Mouse (Mus musculus) R1 (cell line): Measurements from ENCODE around the gene Fbxl19.
"Not testable (repeated sequence)": the region's sequence is repeated elsewhere in the genome, so short reads cannot be mapped to it uniquely, and the experiment has no call there.

Experiments used
- DNase-seq: peaks from one replicate; pipeline ENCODE4 v3.0.0-alpha.2; 2018; ENCODE audit warnings: low read depth, low spot score

Gene Fbxl19

DNA sequence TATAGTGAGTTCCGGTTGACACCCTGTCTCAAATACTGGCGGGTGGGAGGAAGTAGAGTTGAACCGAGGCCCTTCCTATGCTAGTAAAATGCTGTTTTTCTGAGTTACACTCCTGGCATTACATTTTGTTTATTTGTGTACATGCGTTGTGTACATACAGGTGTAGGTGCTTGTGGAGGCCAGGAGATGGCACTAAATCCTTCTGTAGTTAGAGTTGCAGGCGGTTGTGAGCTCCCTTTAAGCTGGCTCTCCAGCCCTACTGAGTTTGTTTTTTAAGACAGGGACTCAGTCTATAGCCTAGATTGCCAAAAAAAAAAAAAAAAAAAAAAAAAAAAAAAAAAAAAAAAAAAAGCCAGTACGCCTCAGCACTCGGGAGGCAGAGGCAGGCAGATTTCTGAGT, 16.4 kb upstream of the Fbxl19 start:
- DNase-seq = peak; percentile 83

DNA sequence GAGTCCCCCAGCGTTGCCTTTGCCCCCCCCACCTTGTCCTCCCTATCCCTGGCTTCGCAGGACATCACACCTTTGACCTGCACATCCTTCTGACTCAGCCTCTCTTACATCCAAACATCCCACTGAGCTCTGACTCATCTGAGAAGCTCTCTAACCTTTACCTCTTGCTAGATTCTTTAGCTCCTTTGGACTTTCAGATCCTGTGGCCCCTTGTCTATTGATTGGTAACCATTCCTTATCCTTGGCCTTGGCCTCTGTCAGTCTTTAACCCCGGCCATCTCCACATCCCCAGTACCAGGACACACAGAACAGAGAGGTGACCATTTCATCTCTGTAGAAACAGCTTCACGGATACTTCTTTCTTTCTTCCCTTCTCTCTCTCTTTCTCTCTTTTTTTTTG, 14.2 kb upstream of the Fbxl19 start:
- no peak for DNase-seq

DNA sequence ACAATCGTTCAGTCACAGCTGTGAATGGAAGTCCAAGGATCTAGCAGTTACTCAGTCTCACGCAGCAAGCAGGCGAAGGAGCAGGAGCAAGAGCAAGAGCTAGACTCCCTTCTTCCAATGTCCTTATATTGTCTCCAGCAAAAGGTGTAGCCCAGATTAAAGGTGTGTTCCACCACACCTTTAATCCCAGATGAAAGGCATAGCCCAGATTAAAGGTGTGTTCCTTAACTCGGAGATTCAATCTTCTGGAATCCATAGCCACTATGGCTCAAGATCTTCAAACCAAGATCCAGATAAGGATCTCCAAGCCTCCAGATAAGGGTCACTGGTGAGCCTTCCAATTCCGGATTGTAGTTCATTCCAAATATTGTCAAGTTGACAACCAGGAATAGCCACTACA, 12.3 kb upstream of the Fbxl19 start, which contains the start of gene Ctf2:
Gene Ctf2, minus strand, starts transcription at position 101 of the 400 bp plus-strand sequence.
- DNase-seq = not testable (repeated sequence)

DNA sequence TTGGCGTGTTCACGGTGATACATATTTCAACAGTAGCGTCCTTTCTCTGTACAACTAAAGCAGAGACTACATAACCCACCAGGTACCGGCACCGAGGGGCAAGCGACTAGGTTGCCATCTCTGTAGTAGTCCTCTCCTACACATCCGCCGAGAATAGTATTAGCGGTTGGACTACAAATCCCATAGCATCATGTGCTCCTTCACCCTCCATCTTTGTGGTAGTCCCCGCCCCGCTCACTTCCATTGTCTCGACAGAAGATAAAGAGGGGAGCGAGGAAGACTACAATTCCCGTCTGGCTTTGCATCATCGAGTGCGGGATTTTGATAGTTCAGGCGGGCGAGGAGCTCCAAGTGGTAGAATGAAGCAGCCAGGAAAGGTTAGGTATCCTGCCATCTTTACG, 908 bp downstream of the Fbxl19 start:
- peak; percentile 99 for DNase-seq

DNA sequence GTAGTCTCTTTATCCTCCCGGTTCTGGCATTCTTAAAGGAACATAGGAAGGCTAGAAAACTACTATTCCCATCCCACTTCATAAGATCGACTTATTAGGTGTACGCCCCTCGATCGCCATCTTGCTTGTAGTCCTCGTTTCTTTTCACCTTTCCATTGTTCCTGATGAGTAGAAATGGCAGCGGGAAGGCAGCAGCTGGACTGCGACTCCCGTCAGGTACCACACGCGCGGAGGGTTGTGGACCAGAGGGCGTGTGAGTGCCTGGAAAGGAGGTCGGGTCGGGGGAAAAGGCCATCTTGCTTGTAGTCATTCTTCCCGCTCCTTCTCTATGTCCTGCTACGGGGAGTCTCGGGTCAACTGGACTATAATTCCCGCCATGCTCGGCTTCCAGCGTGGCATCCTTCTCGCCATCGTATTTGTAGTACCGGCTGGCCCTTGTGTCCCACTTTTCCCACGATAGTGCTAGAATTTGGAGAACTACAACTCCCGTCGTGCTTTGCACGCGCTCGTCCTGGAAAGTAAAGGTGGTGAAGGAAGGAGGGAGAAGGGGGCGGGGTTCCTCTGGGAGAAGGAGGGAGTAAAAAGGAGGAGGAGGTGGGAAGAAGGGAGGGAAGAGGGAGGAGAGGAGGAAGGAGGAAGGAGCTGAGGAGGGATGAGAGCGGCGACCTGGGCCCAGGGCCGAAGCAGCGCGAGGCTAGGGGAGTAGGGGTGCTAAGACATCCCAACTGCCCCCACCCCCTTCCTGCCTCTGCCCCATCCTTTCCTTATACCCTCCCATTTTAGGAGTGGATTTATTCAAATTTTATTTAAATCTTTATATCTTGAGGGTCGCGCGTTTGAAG, 1.5 kb downstream of the Fbxl19 start:
- peak; percentile 99 for DNase-seq

DNA sequence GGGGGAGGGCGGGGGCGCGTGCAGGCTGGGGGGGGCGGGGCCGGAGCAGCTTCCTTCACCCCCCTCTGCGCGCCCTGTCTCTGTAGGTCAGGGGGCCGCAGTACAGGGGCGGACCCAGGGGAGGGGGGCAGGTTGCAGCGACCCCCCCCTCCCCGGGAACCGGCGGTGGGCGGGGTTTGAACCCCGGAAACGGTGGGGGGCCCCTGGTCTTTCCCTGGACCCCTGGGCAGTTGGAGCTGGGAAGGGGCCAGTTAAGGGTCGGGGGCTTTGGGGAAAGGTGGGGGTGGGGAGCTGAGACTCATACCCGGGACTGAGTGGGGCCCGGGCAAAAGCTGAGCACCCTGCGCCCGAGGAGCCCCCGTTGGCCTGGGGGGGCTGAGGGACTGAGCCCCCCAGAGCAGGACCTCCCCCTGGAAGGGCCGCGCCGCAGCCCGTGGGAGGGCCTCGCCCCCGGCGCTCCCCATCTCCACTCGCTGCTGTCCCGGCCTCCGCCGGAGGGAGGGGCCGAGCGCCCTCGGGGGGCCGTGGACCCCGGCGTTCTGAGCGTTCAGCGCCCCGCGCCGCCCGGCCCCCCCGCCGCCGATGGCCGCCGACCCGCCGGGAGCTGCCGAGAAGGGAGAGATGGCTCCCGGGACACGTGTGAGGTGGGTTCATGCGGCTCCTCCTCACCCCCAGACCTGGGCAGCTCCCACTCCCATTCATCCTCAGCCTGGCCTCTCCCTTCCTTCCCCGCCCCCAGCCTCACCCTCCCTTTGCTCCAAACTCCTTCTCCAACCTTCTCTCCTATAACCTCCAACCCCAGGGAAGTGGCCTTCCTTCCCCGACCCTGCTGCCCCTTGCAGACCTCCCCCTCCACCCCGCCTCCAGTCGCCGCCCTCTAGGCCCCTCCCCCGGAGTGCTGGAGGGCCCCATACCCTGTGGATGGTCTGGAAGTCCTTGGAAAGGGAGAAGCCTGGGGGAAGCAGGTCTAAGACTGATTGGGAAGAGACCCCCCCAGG, 2.5 kb downstream of the Fbxl19 start:
- peak; percentile 91 for DNase-seq

DNA sequence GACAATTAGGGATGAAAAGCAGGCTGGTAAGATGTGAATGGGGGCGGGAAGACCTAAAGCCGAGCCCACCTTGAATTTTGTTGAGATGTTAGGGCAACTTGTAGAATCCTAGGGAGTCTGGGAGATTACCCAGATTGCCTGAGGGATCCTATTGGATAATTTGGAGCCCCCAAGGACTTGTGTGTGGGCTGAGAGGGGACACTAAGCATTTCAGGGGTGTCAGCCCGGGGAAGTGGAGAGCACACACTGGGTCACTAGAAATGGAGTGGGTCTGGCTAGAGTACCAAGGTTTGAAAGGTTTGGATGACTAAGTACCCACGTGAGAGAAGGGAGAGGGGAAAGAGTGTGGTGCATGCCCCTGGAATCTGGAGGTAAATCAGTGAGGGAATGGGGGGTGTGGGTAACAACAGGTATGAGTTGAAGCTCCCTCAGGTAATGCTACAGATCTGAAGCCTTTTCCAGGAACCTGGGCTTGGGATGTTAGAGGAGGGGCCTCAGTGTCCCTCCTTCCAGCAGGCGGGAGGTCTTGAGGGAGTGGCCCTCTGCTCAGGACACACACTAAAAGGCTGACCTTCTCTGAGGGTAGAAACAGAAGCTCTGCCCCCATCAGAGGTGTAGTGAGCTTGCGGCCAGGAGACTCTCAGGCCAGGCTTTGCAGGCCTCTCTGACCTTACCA, 3.4 kb downstream of the Fbxl19 start:
- DNase-seq = peak; percentile 70

DNA sequence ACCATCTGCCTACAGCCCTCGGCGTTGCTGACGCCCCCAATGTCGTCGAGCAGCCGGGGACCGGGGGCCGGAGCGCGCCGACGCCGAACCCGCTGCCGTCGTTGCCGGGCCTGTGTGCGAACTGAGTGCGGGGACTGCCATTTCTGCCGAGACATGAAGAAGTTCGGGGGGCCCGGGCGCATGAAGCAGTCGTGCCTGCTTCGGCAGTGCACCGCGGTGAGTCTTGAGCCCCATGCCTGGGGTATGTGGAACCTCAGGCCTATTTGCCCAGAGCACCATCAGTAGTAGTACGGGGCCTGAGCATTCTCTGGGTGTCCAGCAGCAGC, 3.9 kb downstream of the Fbxl19 start:
- no peak for DNase-seq

DNA sequence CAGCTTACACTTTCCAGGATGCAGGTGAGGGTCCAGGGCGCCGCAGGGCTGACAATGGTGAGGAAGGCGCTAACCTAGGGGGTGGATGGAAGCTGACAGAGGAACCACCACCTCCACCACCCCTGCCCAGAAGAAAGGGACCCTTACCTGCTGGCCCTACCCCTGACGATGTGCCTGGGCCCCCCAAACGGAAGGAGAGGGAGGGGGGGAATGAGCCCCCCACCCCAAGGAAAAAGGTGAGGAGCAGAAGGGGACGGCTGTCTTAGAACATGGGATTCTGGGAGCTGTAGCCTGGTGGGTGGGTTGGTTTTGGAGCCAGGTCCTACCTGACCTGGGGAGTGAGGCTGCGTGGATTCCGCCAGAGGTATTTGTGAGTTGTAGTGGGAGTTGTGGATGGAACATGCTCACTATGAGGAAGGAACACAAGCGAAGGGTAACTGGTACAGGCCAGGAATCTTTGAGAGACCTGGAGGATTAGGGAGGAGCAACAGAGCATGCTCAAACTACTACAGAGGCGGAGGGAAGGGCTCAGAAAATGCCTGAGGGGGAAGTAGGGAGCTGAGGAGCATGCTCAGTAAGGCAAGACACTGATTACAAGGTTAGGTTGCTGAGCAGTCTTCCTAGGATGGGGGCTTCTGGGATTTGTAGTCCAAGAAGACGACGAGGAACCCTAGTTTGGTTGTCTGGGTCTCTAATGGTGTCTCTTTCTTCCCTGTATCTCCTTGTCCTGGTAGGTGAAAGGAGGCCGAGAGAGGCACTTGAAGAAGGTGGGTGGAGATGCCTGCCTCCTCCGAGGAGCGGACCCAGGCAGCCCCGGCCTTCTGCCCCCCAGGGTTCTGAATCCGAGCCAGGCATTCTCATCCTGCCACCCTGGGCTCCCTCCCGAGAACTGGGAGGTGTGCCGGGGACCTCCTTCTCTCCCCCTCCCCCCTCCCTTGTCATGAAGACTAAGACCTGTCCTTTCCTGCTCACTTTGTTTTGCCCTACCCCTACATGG, 6.1 kb downstream of the Fbxl19 start:
- peak; percentile 93 for DNase-seq

DNA sequence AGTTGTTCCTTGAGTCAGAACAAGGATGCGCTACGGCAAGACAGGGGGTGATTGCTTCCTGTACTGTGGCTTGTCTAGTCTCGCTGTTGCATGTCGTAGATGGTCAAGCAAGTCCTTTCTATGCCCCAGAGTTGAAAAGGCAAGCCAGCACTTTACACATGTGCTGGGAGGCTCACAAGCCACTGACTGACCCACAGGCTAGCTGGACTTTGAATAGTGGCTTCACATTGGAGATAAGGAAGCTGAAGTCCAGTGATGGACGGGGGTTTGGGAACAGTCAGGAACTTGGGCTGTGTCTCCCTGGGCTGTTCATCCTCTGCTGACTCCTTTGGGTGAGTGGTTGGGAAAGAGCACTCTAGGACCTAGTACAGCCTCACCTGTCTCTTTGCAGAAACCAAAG, 7.3 kb downstream of the Fbxl19 start:
- no peak for DNase-seq

DNA sequence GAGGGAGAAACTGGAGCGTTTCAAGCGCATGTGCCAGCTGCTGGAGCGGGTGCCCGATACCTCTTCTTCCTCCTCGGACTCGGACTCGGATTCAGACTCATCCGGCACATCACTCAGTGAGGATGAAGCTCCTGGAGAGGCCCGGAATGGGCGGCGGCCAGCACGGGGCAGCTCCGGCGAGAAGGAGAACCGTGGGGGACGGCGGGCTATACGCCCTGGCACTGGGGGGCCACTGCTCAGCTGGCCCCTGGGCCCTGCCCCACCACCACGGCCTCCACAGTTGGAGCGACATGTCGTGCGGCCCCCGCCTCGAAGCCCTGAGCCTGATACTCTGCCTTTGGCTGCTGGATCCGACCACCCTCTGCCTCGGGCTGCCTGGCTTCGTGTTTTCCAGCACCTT, 7.7 kb downstream of the Fbxl19 start:
- no peak for DNase-seq

DNA sequence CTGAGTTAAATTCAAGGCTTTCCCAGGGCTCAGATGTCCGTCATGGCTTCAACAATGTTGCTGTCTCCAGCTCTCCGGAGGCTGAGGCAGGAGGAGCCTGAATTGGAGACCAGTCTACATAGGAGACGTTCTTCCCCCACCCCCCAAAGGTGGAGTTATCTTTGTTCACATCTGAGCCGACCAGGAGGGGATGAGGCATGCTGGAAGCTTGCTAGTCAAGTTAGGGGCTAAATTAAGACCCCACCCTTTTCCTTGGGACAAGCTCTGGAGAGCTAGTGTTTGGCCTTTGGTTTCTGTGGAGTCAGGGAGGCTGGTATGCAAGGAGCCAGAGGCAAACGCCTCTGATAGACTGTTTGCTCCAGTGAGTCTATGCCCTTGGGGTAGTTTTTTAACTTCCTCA, 8.8 kb downstream of the Fbxl19 start:
- DNase-seq = peak; percentile 37

DNA sequence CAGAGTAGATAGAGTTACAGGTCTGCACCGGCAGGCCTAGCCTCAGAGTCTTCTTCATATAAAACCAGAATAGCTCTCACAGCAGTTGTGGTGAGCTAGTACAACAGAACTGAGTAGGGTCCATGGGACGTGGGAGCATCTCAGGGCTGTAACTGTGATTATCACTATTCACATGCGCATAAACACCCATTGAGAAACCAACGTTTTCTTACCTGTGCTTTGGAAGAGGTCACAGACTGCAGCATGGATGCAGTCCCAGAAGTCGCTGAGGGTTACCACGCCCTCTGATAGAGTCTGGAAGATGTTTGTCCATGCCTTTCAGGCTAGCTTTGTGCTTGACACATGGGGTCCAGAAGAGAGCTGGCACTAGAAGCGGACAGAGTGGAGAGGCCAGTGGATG, 9.4 kb downstream of the Fbxl19 start:
- DNase-seq = no peak

DNA sequence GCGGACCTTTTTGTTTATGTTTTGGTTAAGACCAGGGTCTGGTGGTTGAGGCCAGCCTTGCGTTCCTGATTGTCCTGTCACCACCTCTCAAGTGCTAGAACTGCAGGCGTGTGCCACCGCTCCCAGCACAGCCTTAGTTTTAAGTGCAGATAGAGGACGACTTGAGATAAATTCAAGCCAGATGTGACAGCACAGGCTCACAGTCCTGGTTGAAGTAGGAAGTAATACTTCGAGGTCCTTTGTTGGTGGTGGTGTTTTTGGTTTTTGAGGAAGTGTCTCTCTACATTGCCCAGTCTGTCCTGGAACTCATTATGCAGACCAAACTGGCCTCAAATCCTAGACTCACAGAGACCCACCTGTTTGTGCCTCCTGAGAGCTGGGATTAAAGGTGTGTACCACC, 15.4 kb downstream of the Fbxl19 start:
- DNase-seq = no peak

DNA sequence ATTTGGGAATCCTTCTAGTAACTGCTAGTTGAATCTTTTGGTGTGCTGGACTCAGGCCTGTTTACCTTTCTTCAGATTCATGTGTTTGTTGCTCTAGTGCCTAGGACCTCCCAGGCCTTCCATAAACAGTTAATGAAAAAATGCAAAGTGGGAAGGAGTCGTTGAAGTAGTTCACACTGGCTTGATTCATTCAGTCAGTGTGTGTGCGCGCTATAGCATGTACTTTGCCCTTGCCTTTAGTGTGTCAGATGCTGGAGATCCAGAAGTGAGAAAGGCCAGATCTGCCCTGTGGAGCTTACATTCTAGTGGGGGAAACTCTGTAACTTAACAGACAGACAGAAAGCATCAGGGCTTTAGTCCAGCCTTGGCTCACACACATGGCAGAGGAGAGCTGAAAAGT, 16.1 kb downstream of the Fbxl19 start:
- DNase-seq = no peak

DNA sequence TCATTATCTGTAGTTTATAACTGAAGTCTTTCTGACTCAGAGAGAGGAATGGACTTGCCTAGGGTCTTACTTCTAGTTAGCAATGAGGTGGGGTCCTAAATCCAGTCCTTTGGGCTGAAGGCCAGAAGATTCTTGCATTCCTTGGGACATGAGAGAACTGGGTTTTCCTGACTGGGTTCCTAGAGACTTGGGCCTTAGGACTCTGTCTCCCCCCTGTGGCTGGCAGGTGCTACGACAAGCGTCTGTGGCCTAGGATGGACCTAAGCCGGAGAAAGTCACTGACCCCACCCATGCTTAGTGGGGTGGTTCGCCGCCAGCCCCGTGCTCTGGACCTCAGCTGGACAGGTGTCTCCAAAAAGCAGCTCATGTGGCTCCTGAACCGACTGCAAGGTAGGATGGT, 16.7 kb downstream of the Fbxl19 start:
- DNase-seq = peak; percentile 78

DNA sequence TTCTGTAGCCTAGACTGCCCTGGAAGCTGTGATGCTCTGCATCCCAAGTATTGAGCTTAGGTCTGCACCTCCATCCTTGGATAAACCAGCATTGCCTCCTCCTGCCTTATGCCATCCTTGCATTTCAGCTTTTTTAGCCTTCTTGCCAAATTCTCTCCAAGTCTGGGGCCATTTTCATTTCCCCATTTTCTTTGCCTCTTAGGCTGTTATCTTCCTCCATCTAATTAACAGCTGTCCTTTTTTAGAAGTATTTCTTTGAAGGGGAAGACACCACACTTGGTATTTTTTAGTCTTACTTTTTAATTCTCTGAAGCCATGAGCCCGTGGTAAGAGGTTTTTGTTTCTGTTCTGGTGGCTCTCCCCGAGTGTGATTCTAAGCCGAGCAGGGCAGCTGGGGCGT, 19.3 kb downstream of the Fbxl19 start:
- no peak for DNase-seq

DNA sequence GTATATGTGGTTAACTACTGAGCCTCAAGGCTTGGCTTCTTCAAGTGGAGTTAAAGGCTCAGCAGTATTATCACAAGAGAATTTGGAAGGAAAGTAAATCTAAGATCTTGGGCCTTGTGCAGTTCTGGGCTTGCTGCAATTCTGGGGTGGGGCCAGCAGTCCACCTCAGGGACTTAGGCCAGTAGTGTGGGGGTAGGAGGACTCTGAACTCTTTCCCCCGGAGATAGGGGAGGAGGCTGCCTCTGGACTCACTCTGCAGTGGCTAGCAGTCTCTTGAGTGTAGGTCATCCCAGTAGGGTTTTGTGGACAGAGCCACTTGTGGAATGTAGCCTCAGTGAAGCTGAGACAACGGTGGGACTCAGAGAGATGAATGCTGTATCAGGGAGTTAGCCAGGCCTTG, 21.4 kb downstream of the Fbxl19 start:
- no peak for DNase-seq

DNA sequence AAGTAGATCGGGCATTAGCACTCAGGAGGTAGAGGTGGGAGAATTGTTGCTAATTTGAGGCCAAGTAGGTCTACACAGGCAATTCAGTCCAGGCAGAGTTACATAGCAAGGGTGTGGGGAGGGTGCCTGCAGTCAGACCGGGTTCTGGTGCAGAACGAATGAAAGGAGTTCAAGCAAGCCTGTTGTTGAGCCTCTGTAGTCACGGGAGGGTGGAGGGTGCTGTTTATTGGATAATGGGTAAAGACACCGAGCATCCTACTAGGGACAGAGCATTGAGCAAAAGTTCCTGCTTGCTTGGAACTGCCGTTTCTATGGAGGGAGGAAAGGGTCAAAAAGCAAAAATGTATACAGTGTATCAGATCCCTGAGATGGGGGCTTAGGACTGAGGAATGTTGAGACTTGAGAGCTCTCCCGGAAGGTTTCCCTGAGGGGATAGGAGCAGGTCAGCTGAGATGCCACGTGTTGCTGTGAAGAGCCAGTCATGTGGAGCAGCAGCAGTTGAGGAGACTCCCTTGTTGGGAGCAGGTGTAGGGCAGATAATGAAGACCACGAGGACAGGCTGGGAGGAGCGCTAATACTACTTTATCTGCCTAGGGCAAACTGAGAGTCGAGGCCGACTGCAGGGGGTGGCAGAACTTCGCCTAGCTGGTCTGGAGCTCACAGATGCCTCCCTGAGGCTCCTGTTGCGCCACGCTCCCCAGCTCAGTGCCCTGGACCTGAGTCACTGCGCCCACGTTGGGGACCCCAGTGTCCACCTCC, 22.7 kb downstream of the Fbxl19 start:
- DNase-seq = peak; percentile 41
